Mouse (Mus musculus) central nervous system, embryonic 18 days (tissue): Measurements from ENCODE around the gene Gm2174. TPM values are rescaled to one million over a fixed set of nuclear protein-coding genes. Genes with fewer than 3 reads are reported as not detected.

Experiments
- polyA plus RNA-seq: library from polyadenylated mRNA; depleted of rRNA; stranded (reverse); fragments of >200 nt; gene quantifications from 2 replicates; pipeline ENCODE4 v1.2.3, GENCODE M21; 2012; rRNA removed

The Gm2174 gene
- polyA plus RNA-seq = not detected in 2 replicates

GRCm38 (mm10) chrX:56447524-56448015 is at the start of gene Gm2174:
Gene Gm2174 (plus strand): TSS chrX:56447965.

GRCm38 (mm10) chrX:56454671-56455371 is 7.1 kb downstream of the Gm2174 start, which contains the start of gene Ints6l:
Gene Ints6l (plus strand): TSS chrX:56454857.

Other genes with a start within 250 kb of the Gm2174 start
- not detected in 2 replicates for gene Gm773, start 235.1 kb upstream of the Gm2174 start, polyA plus RNA-seq
- 4.0 and 4.4 TPM in 2 replicates for gene Zfp449, start 101.6 kb upstream of the Gm2174 start, polyA plus RNA-seq
- 31.8 and 34.2 TPM in 2 replicates for gene Smim10l2a, start 73.4 kb upstream of the Gm2174 start, polyA plus RNA-seq
- gene Ints6l, start 6.9 kb downstream of the Gm2174 start, polyA plus RNA-seq = 60.4 and 69.9 TPM in 2 replicates
- not detected in 2 replicates for gene Gm10477, start 76.8 kb downstream of the Gm2174 start, polyA plus RNA-seq
- 0.29 and 0.38 TPM in 2 replicates for gene Gm648, start 101.6 kb downstream of the Gm2174 start, polyA plus RNA-seq
- 35.5 and 37.7 TPM in 2 replicates for gene Mmgt1, start 150.1 kb downstream of the Gm2174 start, polyA plus RNA-seq
- gene Slc9a6, start 161.8 kb downstream of the Gm2174 start, polyA plus RNA-seq = 86.0 and 94.2 TPM in 2 replicates